Comparison of ENCODE assay signal across 8 mouse cellular contexts in the genomic region with DNA sequence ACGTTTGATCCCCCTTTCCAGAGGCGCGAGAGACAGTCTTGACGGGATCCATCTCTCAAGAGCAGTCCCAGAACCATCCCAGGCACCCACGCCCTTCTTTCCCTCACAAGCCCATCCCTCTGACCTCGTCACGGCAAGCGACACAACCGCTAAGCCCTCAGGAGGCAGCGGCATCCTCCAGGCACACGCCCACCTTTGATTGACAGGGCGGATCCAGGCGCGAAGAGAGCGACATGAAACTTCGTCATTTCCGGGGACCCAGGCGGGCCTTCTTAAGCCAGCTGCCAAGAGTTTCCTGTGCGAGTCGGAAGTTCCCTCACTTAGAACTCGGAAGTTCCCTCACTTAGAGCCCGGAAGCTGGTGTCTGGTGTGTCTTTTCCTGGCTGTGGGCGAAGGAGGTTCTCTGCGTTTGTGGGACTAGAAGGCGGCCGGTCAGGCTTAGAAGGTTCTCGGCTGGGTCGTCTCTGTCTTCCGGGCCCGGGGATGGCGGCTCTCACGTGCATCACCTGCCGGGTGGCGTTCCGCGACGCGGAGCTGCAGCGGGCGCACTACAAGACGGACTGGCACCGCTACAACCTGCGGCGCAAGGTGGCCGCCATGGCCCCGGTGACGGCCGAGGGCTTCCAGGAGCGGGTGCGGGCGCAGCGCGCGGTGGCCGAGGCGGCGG. TPM values are rescaled to one million over a fixed set of nuclear protein-coding genes. Genes with fewer than 3 reads are reported as not detected.
DNase-seq lines count a peak whose midpoint lies in the region; ATAC-seq and TF ChIP-seq lines count a peak whose summit lies in the region.

A gene (plus strand): TSS at position 300 of the 667 bp plus-strand sequence.

- H3K27me3 ChIP-seq in embryonic facial prominence, embryonic 14.5 days (replicated peaks; ENCODE audit: control insufficient read depth, insufficient read depth, low read length) = no peaks in the 10 kb centered on the region
- H3K27me3 ChIP-seq in heart, adult 2 months (ENCODE audit: control insufficient read depth, insufficient read depth, low read length) = no peaks in the 10 kb centered on the region
- no peaks in the 10 kb centered on the region for H3K27me3 ChIP-seq in limb, embryonic 13.5 days
- H3K27me3 ChIP-seq in midbrain, embryonic 16.5 days (ENCODE audit: control insufficient read depth, insufficient read depth, low read depth, low read length) = no peaks in the 10 kb centered on the region

- H3K4me3 ChIP-seq in embryonic facial prominence, embryonic 14.5 days (ENCODE audit: low read depth, low read length) = peak within 1 kb of the TSS; percentile 98
- peak within 1 kb of the TSS; percentile 90 for H3K4me3 ChIP-seq in heart, adult 2 months
- H3K4me3 ChIP-seq in limb, embryonic 13.5 days = peak within 1 kb of the TSS; percentile 76
- peak within 1 kb of the TSS; percentile 99 for H3K4me3 ChIP-seq in midbrain, embryonic 16.5 days (ENCODE audit: low read depth, low read length)

- TF ChIP-seq POLR2A in heart, adult 2 months (IDR thresholded peaks at IDR 0.05; ENCODE audit: insufficient read depth, low read depth, low read length) = peak; percentile 80

- TF ChIP-seq EP300 in heart, adult 2 months (IDR thresholded peaks at IDR 0.05; ENCODE audit: insufficient read depth, low read depth, low read length) = peak; percentile 74

- H3K9me3 ChIP-seq in embryonic facial prominence, embryonic 14.5 days (ENCODE audit: control insufficient read depth, low read length) = no peaks in the 10 kb centered on the region
- no peaks in the 10 kb centered on the region for H3K9me3 ChIP-seq in limb, embryonic 13.5 days
- 0 out of 2 replicates have a peak, but pooled peaks cover 2% of the 10 kb centered on the region for H3K9me3 ChIP-seq in midbrain, embryonic 16.5 days (replicated peaks; ENCODE audit: control insufficient read depth, low read length, poor library complexity, severe bottlenecking)

- H3K79me2 ChIP-seq in heart, adult 2 months (replicated peaks; ENCODE audit: control insufficient read depth, insufficient read depth, low read length) = peaks cover 7% of the 10 kb centered on the region

- ATAC-seq in embryonic facial prominence, embryonic 14.5 days (ENCODE audit: low read depth) = peak; percentile 98
- ATAC-seq in limb, embryonic 13.5 days (ENCODE audit: low FRiP score, low read depth) = peak; percentile 98
- ATAC-seq in midbrain, embryonic 16.5 days = peak; percentile 98

- peaks cover 24% of the 10 kb centered on the region for H3K36me3 ChIP-seq in embryonic facial prominence, embryonic 14.5 days (ENCODE audit: control insufficient read depth, insufficient read depth, low read length)
- peaks cover 26% of the 10 kb centered on the region for H3K36me3 ChIP-seq in heart, adult 2 months (ENCODE audit: control insufficient read depth, insufficient read depth, low read length)
- H3K36me3 ChIP-seq in limb, embryonic 13.5 days = peaks cover 19% of the 10 kb centered on the region
- H3K36me3 ChIP-seq in midbrain, embryonic 16.5 days (ENCODE audit: control insufficient read depth, insufficient read depth, low read length) = peaks cover 4% of the 10 kb centered on the region; the same call in 1 of the 2 replicates

- peaks cover 10% of the 10 kb centered on the region; the same call in 1 of the 2 replicates for H3K4me1 ChIP-seq in embryonic facial prominence, embryonic 14.5 days (ENCODE audit: control insufficient read depth, insufficient read depth, low read length)
- H3K4me1 ChIP-seq in heart, adult 2 months (ENCODE audit: control insufficient read depth, insufficient read depth, low read length) = peaks cover 9% of the 10 kb centered on the region
- H3K4me1 ChIP-seq in limb, embryonic 13.5 days = peaks cover 16% of the 10 kb centered on the region
- peaks cover 27% of the 10 kb centered on the region for H3K4me1 ChIP-seq in midbrain, embryonic 16.5 days (ENCODE audit: control insufficient read depth, insufficient read depth, low read length)

- 0% methylated on average over 40 of the region's 57 CpGs for WGBS in embryonic facial prominence, embryonic 14.5 days
- under 1% methylated on average over 57 of the region's 57 CpGs for WGBS in heart, adult 2 months
- under 1% methylated on average over 57 of the region's 57 CpGs for WGBS in limb, embryonic 13.5 days
- under 1% methylated on average over 51 of the region's 57 CpGs for WGBS in midbrain, embryonic 16.5 days

- peak within 1 kb of the TSS; percentile 92 for H3K27ac ChIP-seq in embryonic facial prominence, embryonic 14.5 days (replicated peaks; ENCODE audit: low read depth, low read length)
- H3K27ac ChIP-seq in heart, adult 2 months = peak within 1 kb of the TSS; percentile 92
- peak within 1 kb of the TSS; percentile 92 for H3K27ac ChIP-seq in limb, embryonic 13.5 days
- H3K27ac ChIP-seq in midbrain, embryonic 16.5 days (ENCODE audit: low read length) = peak within 1 kb of the TSS; percentile 90

- peak within 1 kb of the TSS; percentile 81 for H3K4me2 ChIP-seq in embryonic facial prominence, embryonic 14.5 days (ENCODE audit: low read depth, low read length)
- peak within 1 kb of the TSS; percentile 84 for H3K4me2 ChIP-seq in limb, embryonic 13.5 days (replicated peaks)
- H3K4me2 ChIP-seq in midbrain, embryonic 16.5 days (ENCODE audit: low read length) = peak within 1 kb of the TSS; percentile 99

- TF ChIP-seq CTCF in heart, adult 2 months (IDR thresholded peaks at IDR 0.05) = no peak

- intact Hi-C loops in heart, adult 2 months (cut with DNase I) = loop anchor here (10.0 kb wide), 1 partner anchor 569 kb away; a partner anchor contains a TSS

- peak; percentile 99 for DNase-seq in 3T3-L1 (ENCODE audit: low read depth, low spot score)
- DNase-seq in adrenal gland, postnatal 4 days (ENCODE audit: low spot score in 2 of 2) = peak; percentile 63 to 89
- DNase-seq in embryonic facial prominence, embryonic 14.5 days (ENCODE audit: low spot score) = peak; percentile 100
- DNase-seq in heart, adult 2 months = peak; percentile 91 to 96
- DNase-seq in kidney, adult 8-10 months = peak; percentile 95
- DNase-seq in spleen, postnatal 10 days (ENCODE audit: low spot score in 2 of 2) = peak; percentile 73 to 94

- H3K9ac ChIP-seq in embryonic facial prominence, embryonic 14.5 days (ENCODE audit: low read depth, low read length) = peak within 1 kb of the TSS; percentile 92
- peak within 1 kb of the TSS; percentile 93 for H3K9ac ChIP-seq in heart, adult 2 months (ENCODE audit: low read depth, low read length)
- peak within 1 kb of the TSS; percentile 93 for H3K9ac ChIP-seq in limb, embryonic 13.5 days
- H3K9ac ChIP-seq in midbrain, embryonic 16.5 days (ENCODE audit: low read depth, low read length) = peak within 1 kb of the TSS; percentile 83

RNA-seq across cellular contexts. Expression of the gene that starts here (rescaled TPM):
- total RNA-seq in adrenal gland, postnatal 4 days (2021) = 10 to 100 TPM; 45.7 to 47.3 TPM
- polyA plus RNA-seq in embryonic facial prominence, embryonic 14.5 days (2014; fragmentation: Nextera tagmentation; extraction: Ambion mirVana) = 29.9 and 30.5 TPM in 2 replicates
- 10 to 100 TPM; 22.5 to 25.4 TPM for total RNA-seq in heart, adult 2 months (2021)
- polyA plus RNA-seq in heart, adult 2 months (2012; rRNA removed) = 8.3 and 13.9 TPM in 2 replicates
- 28.7 and 31.8 TPM in 2 replicates for polyA plus RNA-seq in limb, embryonic 13.5 days (2015; fragmentation: Nextera tagmentation; extraction: Ambion mirVana)
- 26.3 and 28.2 TPM in 2 replicates for polyA plus RNA-seq in midbrain, embryonic 16.5 days (2015; fragmentation: Nextera tagmentation; extraction: Ambion mirVana)

Comparison
In these comparisons a context has a peak if more than half of its experiments do, and no peak if none do; other contexts are left out.
1. Peak in every context shown above with its lines: DNase-seq, ATAC-seq, H3K4me3 ChIP-seq and H3K27ac ChIP-seq.